Mouse (Mus musculus): ENCODE measurements around the gene E330021D16Rik. TPM values are rescaled to one million over a fixed set of nuclear protein-coding genes. Genes with fewer than 3 reads are reported as not detected.

The E330021D16Rik gene
- polyA plus RNA-seq, 1 experiment = not detected

GRCm38 (mm10) chr6:136353399-136354184 lies 61.8 kb downstream of the E330021D16Rik start:
- no peaks in the 10 kb centered on the region for H3K36me3 ChIP-seq (ENCODE audit: control insufficient read depth, insufficient read depth)
- no peak overlapping the region for H3ac ChIP-seq (ENCODE audit: control insufficient read depth, insufficient read length)
- TF ChIP-seq CEBPB (IDR thresholded peaks at IDR 0.05; ENCODE audit: insufficient read depth, poor library complexity, severe bottlenecking) (no peak), USF1 (IDR thresholded peaks at IDR 0.05; ENCODE audit: low read depth) (no peak), E2F4 (IDR thresholded peaks at IDR 0.05; ENCODE audit: insufficient read depth) (no peak), MYOD1 (IDR thresholded peaks at IDR 0.05; ENCODE audit: control insufficient read depth in 1 of 3, insufficient read length in 2 of 3, low read depth in 2 of 3) (no peak), TCF3 (IDR thresholded peaks at IDR 0.05; ENCODE audit: insufficient read length, low read depth) (no peak), POLR2AphosphoS2 (IDR thresholded peaks at IDR 0.05; ENCODE audit: insufficient read length, low read depth) (no peak), SRF (IDR thresholded peaks at IDR 0.05; ENCODE audit: control insufficient read depth, insufficient read length, low read depth) (no peak), POLR2A (IDR thresholded peaks at IDR 0.05; ENCODE audit: insufficient read length, low read depth) (no peak), MYOG (IDR thresholded peaks at IDR 0.05; ENCODE audit: control insufficient read depth in 1 of 3, insufficient read depth in 1 of 3, insufficient read length in 2 of 3, low read depth in 2 of 3) (no peak), REST (IDR thresholded peaks at IDR 0.05; ENCODE audit: insufficient read depth, insufficient read length) (no peak), MAX (IDR thresholded peaks at IDR 0.05; ENCODE audit: low read depth) (no peak), TCF12 (IDR thresholded peaks at IDR 0.05; ENCODE audit: insufficient read depth, poor library complexity, severe bottlenecking) (no peak)
- H3K79me2 ChIP-seq (ENCODE audit: control insufficient read depth, insufficient read depth) = no peaks in the 10 kb centered on the region
- no peaks in the 10 kb centered on the region for H3K27me3 ChIP-seq (ENCODE audit: control insufficient read depth, insufficient read depth, insufficient read length)
- H3K4me3 ChIP-seq = no peak overlapping the region
- H3K4me2 ChIP-seq (ENCODE audit: low read depth) = no peak overlapping the region

Other genes with a start within 250 kb of the E330021D16Rik start
- not detected for gene Grin2b, start 242.1 kb downstream of the E330021D16Rik start, polyA plus RNA-seq (2012; fragmentation: generic; extraction: Trizol)
- gene Gm8994, start 88.0 kb downstream of the E330021D16Rik start, polyA plus RNA-seq (2012; fragmentation: generic; extraction: Trizol) = not detected
- gene Atf7ip, start 90.6 kb upstream of the E330021D16Rik start, polyA plus RNA-seq (2012; fragmentation: generic; extraction: Trizol) = 11.6 TPM
- 0.02 TPM for gene Plbd1, start 246.4 kb upstream of the E330021D16Rik start, polyA plus RNA-seq (2012; fragmentation: generic; extraction: Trizol)